ENCODE assay signal across 15 mouse cellular contexts in the genomic region with DNA sequence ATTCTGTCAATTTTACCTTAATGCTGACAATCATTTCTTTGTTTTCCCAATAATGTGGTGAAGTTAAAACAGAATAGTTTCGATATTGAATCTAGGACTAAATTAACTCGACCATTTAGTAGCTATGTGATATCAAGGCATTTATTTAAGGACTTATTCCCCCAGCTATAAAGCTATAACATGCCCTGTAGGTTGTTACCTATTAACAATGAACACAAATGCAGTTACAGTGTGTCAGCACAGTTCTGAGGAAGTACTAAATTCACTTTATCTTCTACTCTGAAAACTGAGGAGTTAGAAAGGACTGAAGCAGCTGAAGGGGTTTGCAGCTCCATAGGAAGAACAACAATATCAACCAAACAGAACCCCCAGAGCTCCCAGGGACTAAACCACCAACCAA.
DNase-seq lines count a peak whose midpoint lies in the region; ATAC-seq and TF ChIP-seq lines count a peak whose summit lies in the region.
"Had no signal": no experiment of that assay in that cellular context is flagged by ENCODE, and none has a peak within 500 bp of the region (broad histone marks: within the 10 kb centered on the region; RNA-seq: fewer than 3 reads in every experiment).

No protein-coding gene starts in this region.

- WGBS in heart, embryonic 12.5 days = 61% methylated on average over 2 of the region's 2 CpGs
- 37% methylated on average over 2 of the region's 2 CpGs for WGBS in kidney, embryonic 15.5 days
- 37% methylated on average over 2 of the region's 2 CpGs for WGBS in embryonic facial prominence, embryonic 12.5 days
- WGBS in limb, embryonic 14.5 days = 16% methylated on average over 2 of the region's 2 CpGs

- 0 out of 2 replicates have a peak, but pooled peaks cover 4% of the 10 kb centered on the region for H3K4me1 ChIP-seq in heart, embryonic 12.5 days (replicated peaks)
- peaks cover 7% of the 10 kb centered on the region for H3K4me1 ChIP-seq in kidney, embryonic 15.5 days
- peaks cover 4% of the 10 kb centered on the region; the same call in 1 of the 2 replicates for H3K4me1 ChIP-seq in embryonic facial prominence, embryonic 12.5 days
- H3K4me1 ChIP-seq in limb, embryonic 14.5 days (ENCODE audit: control insufficient read depth, insufficient read depth, low read length) = peaks cover 7% of the 10 kb centered on the region
- H3K4me1 ChIP-seq: intestine, embryonic 15.5 days had no signal

- H3K9me3 ChIP-seq in heart, embryonic 12.5 days (replicated peaks) = no peaks in the 10 kb centered on the region
- H3K9me3 ChIP-seq in kidney, embryonic 15.5 days (replicated peaks) = no peaks in the 10 kb centered on the region
- H3K9me3 ChIP-seq in embryonic facial prominence, embryonic 12.5 days = no peaks in the 10 kb centered on the region
- no peaks in the 10 kb centered on the region for H3K9me3 ChIP-seq in limb, embryonic 14.5 days (ENCODE audit: control insufficient read depth, low read length)
- H3K9me3 ChIP-seq: embryonic facial prominence, embryonic 15.5 days; forebrain, embryonic 12.5 days; intestine, embryonic 15.5 days; midbrain, embryonic 13.5 days had no signal

- H3K9ac ChIP-seq in heart, embryonic 12.5 days = no peak overlapping the region
- H3K9ac ChIP-seq in kidney, embryonic 15.5 days = no peak overlapping the region
- H3K9ac ChIP-seq in embryonic facial prominence, embryonic 12.5 days = no peak overlapping the region
- no peak overlapping the region for H3K9ac ChIP-seq in limb, embryonic 14.5 days (ENCODE audit: low read depth, low read length, severe bottlenecking)
- H3K9ac ChIP-seq: embryonic facial prominence, embryonic 15.5 days; forebrain, embryonic 12.5 days; intestine, embryonic 15.5 days; liver, embryonic 14.5 days; midbrain, embryonic 13.5 days had no signal

- H3K27me3 ChIP-seq in heart, embryonic 12.5 days (replicated peaks) = no peaks in the 10 kb centered on the region
- no peaks in the 10 kb centered on the region for H3K27me3 ChIP-seq in kidney, embryonic 15.5 days
- H3K27me3 ChIP-seq in embryonic facial prominence, embryonic 12.5 days = no peaks in the 10 kb centered on the region
- H3K27me3 ChIP-seq in limb, embryonic 14.5 days (ENCODE audit: control insufficient read depth, insufficient read depth, low read length) = no peaks in the 10 kb centered on the region
- H3K27me3 ChIP-seq: embryonic facial prominence, embryonic 15.5 days; intestine, embryonic 15.5 days; midbrain, embryonic 13.5 days had no signal

- peak overlapping the region; percentile 3; the same call in 1 of the 2 replicates for H3K27ac ChIP-seq in heart, embryonic 12.5 days (ENCODE audit: poor library complexity, severe bottlenecking)
- H3K27ac ChIP-seq in kidney, embryonic 15.5 days = peak overlapping the region; percentile 49
- 0 out of 2 replicates have a peak overlapping the region, but pooled peaks have one; percentile 47 for H3K27ac ChIP-seq in embryonic facial prominence, embryonic 12.5 days
- peak overlapping the region; percentile 38; the same call in 1 of the 2 replicates for H3K27ac ChIP-seq in limb, embryonic 14.5 days (replicated peaks; ENCODE audit: low read depth, low read length)
- H3K27ac ChIP-seq: embryonic facial prominence, embryonic 15.5 days; forebrain, embryonic 12.5 days; intestine, embryonic 15.5 days; liver, embryonic 14.5 days; midbrain, embryonic 13.5 days had no signal

- no peak for DNase-seq in heart, adult 11 months
- DNase-seq in kidney, postnatal 4 days = no peak
- no peak for DNase-seq in limb, embryonic 14.5 days (ENCODE audit: low spot score)
- DNase-seq in cerebellum, adult 9-11 months = no peak
- DNase-seq: cerebellum, adult 2 months; thymus, postnatal 25 days had no signal

- H3K36me3 ChIP-seq in heart, embryonic 12.5 days = no peaks in the 10 kb centered on the region
- H3K36me3 ChIP-seq in kidney, embryonic 15.5 days = no peaks in the 10 kb centered on the region
- no peaks in the 10 kb centered on the region for H3K36me3 ChIP-seq in embryonic facial prominence, embryonic 12.5 days
- no peaks in the 10 kb centered on the region for H3K36me3 ChIP-seq in limb, embryonic 14.5 days (ENCODE audit: control insufficient read depth, insufficient read depth, low read length)
- H3K36me3 ChIP-seq: embryonic facial prominence, embryonic 15.5 days; forebrain, embryonic 12.5 days; intestine, embryonic 15.5 days; midbrain, embryonic 13.5 days had no signal

- ATAC-seq in heart, embryonic 12.5 days (ENCODE audit: insufficient number of reproducible peaks, low FRiP score) = no peak
- no peak for ATAC-seq in kidney, embryonic 15.5 days (replicated peaks; ENCODE audit: low FRiP score)
- no peak for ATAC-seq in embryonic facial prominence, embryonic 12.5 days (ENCODE audit: insufficient number of reproducible peaks, insufficient read depth, low FRiP score, low TSS enrichment)
- peak; percentile 39; the same call in 1 of the 2 replicates for ATAC-seq in limb, embryonic 14.5 days (ENCODE audit: low FRiP score, low read depth)
- ATAC-seq in frontal cortex, adult (ENCODE audit: low TSS enrichment) = no peak
- ATAC-seq: intestine, embryonic 15.5 days; midbrain, embryonic 13.5 days had no signal

- H3K4me3 ChIP-seq in heart, embryonic 12.5 days = no peak overlapping the region
- H3K4me3 ChIP-seq in kidney, embryonic 15.5 days (replicated peaks) = no peak overlapping the region
- H3K4me3 ChIP-seq in embryonic facial prominence, embryonic 12.5 days = no peak overlapping the region
- H3K4me3 ChIP-seq in limb, embryonic 14.5 days (replicated peaks; ENCODE audit: low read length) = no peak overlapping the region
- H3K4me3 ChIP-seq: embryonic facial prominence, embryonic 15.5 days; forebrain, embryonic 12.5 days; intestine, embryonic 15.5 days; midbrain, embryonic 13.5 days had no signal

- H3K4me2 ChIP-seq in heart, embryonic 12.5 days = no peak overlapping the region
- no peak overlapping the region for H3K4me2 ChIP-seq in kidney, embryonic 15.5 days
- no peak overlapping the region for H3K4me2 ChIP-seq in embryonic facial prominence, embryonic 12.5 days (replicated peaks)
- no peak overlapping the region for H3K4me2 ChIP-seq in limb, embryonic 14.5 days (replicated peaks; ENCODE audit: low read depth, low read length, severe bottlenecking)
- H3K4me2 ChIP-seq: embryonic facial prominence, embryonic 15.5 days; forebrain, embryonic 12.5 days; intestine, embryonic 15.5 days; midbrain, embryonic 13.5 days had no signal

- TF ChIP-seq POLR2A in limb, embryonic 14.5 days (IDR thresholded peaks at IDR 0.05; ENCODE audit: borderline replicate concordance, extremely low read depth, insufficient read depth, insufficient read length) = no peak
